Mouse (Mus musculus) left cerebral cortex, postnatal 36 days (tissue): ENCODE results near the gene Ift81. TPM values are rescaled to one million over a fixed set of nuclear protein-coding genes. Genes with fewer than 3 reads are reported as not detected.

Source experiments
- DNase-seq, 2 experiments: peaks; one replicate each; pipeline ENCODE4 v3.0.0; 2021 to 2022; ENCODE audit warnings: low spot score in 2 of 2, mixed read lengths in 1 of 2
- intact Hi-C: fragments of 180-260 bp; cut with DNase I; formaldehyde crosslinking; loops from one replicate; pipeline ENCODE4 v1.15.1; 2025
- total RNA-seq, 2 experiments: library from RNA; stranded (reverse); gene quantifications; 2 replicates each; pipeline ENCODE4 v1.2.3; 2021

The Ift81 gene
- total RNA-seq, 2 experiments from 2014 or later, result 37.1 to 46.0 TPM

DNA sequence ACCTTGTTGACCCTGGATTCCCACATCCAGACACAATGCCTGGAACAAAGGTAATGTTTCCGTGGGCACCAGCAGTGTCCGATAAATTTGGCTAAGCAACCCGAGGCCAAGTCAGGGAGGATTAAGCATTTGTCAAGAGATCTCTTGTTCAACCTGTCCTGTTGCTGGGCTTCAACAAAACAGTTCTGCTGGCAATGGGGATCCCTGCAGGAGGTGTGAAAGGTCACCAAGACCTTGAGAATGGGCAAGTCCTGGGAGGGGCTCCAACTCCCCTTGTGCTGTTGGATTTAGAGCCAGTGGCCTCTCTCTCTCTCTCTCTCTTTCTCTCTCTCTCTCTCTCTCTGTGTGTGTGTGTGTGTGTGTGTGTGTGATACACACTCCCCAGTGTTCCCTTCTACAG, 90.1 kb downstream of the Ift81 start:
- no peak for DNase-seq
- intact Hi-C loops, result no loop called here

DNA sequence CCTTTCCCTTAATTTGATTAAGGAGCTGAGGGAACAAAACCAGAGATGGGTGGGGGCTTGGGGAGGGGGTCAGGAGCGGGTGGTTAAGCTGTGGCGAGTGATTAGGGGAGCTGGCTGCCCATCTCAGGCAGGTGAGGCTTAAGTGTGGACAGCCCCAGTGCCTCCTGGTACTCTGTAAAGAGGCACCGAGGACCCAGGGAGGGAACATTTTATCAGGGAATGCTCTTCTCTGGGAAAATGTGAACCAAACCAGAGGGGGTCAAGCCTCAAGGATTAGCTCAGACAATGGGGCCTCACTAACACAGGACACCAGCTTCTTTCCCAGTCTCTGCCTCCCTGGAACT, 93.2 kb downstream of the Ift81 start:
- intact Hi-C loops, result no loop called here
- DNase-seq, result no peak

DNA sequence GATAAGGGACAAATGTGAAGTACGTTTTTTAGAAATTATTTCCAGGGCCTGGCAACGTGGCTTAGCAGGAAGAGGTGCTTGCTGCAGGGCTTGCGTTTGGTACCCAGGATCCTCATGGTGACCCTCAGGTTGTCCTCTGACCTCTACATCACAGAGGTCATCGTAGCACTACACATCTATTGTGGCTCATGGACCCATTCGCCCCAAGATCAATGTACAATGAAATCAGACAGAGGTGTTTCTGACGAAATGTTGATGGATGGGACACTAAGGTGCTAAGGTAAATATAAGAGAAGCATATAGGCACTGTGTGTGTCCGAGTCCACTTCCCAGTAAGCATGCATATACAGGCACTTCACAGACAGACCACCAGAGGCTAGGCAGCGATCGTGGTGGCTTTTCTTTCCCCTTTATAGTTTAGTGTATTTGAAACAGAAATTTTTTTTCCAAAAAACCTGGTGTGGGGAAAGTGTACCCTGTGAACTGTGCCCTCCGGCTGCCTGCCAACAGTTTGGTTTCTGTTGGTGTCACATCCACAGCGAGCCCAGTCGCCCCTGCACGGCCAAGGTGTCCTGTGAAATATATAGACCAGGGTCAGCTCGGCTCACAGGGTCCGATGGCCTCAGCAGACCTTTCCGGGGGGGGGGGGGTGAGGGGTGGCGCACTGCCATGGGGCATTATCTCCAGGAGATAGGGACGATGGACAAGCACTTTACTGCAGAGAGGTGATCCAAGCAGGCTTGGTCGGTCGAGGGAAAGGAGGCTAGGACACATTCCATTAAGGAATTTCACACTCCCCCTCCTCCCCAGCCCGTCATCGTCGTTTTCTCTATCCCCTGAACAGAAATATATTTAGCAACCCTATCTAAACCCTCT, 93.8 kb downstream of the Ift81 start:
- no peak for DNase-seq
- intact Hi-C loops, result no loop called here

DNA sequence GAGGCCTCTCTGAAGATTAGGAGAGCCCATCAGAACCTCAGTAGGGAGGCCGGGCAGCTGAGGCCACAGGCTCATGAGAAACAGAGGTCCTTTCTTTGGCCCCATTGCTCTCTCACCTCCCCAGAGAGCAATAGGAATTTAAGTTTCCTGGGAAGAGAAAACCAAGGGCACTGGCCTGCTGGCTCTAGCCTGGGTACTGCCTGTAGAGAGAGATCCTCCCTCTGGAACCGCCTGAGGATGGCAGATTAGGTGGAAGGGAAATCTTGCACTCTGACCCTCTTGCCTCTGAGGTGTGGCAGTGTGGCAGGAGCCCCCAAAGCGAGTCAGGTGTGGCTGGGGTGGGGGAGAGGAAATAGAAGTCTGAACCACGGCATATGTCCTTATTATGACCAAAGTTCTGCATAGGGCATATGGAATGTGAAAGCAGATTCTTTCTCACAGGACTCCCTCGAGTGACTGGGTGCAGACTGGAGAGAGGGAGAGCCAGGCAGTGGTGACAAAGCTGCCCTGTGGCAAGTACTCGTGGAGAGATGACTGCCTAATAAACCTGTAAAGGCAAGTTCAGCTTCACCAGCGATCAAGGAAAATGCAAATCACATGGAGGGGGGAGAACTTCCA, 95.2 kb downstream of the Ift81 start:
- intact Hi-C loops, result no loop called here
- DNase-seq, result no peak

DNA sequence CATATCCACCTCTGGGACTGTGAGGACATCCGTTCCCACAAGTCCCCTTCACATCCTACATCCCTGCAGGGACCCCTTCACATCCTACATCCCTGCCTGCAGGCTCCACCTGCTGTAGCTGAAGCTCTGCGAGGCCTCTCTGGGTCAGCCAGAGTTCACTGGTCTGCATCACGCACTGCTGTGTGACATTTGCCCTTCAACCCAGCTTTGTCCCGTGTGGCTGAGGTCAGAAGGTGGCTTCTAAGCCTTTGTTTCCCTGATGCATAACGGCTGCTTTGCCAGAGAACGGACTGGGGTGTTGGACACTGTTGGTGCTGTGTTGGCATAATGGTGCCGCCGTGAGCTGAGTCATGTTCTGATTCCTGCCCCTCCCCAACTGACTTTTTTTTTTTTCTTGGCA, 96.1 kb downstream of the Ift81 start:
- DNase-seq, result no peak
- intact Hi-C loops, result no loop called here

DNA sequence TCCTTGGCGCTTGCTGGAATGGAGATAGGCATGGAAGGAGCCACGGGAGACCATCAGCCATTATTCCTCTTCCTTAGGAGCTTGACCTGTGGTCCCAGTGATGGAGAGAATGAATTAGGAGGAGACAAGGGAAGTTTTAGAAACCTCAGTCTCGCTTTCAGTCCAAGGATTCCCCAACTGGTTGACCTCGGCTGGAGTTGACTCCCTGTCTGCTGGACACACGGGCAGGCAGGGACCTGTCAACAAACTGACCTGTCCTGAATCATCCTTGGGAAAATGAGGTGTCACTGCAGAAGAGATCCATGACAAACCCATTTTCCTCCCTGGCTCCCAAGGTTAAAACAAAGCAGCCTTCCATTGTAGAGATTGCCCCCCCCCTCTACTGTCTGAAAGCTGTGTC, 97.4 kb downstream of the Ift81 start:
- no peak for DNase-seq
- intact Hi-C loops, result no loop called here

DNA sequence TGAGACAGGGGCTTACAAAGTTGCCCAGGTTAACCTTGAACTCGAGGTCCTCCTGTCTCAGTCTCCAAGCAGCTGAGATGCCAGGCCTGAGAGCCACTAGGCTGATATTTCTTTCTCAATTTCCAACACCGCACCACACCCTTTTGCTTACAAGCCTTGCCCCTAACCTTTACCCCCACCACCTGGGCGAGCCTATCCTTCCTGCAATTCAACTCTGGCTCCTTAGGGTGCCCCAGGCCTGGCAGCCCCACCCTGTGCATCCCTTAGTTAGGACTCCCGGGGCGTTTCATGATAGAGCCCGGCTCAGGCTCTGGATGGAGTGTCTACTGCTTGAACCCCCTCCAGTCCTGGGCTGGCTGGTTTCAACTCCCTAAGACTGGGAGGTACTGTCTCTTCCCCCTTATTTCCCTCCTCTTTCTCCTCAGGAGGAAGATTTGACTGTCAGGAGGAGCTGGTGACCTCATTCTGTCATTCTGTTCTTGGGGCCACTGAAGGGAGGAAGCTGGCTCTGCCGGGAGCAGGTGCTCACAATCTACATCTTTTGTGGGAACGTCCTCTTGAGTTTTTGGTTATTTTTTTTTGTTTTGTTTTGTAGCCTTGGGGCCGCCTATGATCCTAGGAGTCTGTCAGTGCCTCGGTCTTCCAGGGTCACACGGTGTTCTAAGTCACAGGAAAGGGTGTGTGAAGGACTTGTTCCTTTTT, 98.1 kb downstream of the Ift81 start:
- DNase-seq, result no peak
- intact Hi-C loops, result no loop called here

DNA sequence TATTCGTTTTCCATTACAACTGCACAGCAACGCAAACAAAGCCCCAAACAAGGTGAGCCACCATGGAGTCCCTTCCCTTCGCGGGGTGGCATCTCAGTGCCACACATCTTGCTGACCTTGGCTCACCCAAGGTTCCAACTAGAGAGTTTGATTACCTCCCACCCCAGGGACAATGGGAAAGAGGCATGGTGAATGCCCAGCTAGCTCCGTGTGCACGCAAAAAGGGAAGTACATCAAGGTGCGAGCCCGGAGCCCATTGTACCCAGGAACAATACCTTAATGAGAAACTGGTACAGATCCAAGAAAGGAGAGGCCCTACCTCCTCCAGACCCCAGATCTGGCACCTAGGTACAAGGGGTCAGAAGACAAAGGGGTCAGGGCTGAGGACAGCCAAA, 100.2 kb downstream of the Ift81 start:
- no peak for DNase-seq
- intact Hi-C loops, result no loop called here

DNA sequence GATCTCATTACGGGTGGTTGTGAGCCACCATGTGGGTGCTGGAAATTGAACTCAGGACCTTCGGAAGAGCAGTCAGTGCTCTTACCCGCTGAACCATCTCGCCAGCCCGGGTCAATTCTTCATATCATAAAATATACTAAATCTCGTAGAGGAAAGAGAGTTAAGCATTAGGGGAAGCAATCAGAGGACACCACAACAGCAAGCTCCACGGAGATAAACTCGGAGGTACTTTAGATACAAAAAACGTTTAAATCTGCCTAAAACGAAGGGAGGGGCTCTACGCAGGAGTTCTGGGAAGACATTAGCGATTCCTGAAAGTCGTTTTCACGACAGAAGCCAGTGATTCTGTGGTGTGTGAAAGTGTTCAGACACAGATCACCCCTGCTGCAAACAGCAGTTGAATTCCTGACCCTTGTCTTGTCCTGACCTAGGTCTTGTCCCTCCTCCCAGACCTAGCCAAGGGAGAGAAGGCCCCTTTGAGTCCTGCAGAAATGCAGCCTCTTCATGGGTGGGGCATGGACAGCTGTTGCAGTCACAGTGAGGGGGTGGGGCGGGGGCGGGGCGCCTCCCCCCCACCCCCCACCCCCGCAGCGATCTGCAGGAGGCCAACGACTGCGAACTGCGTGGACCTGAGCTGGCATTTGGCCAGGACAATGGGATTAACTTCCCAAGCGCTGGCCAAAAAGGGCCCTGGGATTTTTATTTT, 100.7 kb downstream of the Ift81 start:
- no peak for DNase-seq
- intact Hi-C loops, result no loop called here

DNA sequence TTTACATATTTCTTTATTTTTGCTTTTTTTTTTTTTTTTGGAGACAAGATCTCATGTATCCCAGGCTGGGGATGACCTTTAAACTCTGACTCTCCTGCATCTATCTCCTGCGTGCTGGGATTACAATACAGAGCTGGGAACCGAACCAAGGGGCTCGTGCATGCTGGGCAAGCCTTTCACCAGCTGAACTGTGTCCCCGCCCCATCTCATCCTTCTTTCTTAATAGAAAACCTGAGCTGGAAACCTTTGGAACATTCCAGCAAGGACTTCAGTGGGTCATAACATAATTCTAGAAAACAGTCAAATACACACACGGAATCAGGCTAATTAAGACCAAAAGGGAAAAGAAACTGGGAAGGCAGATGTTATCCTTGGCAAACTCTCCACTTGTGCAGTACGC, 102.3 kb downstream of the Ift81 start:
- no peak for DNase-seq
- intact Hi-C loops, result no loop called here

DNA sequence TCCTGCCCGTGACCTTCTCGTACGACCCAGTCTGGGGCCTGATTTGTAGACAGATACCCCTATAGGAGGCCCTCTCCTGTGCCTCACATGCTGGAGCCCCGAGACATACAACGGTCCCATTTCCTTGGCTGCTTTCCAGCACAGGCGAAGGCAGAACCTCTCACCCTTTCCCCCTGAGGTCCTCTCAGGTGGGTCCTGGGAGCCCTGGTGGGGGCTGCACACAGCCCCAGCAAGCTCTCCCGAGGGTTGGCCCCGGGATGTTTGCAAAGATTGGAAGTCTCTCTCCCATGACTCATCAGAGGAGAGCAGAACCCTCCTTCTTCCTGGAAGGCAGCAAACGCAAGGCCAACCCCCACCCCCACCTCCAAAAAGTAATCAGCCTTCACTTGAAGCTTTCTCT, 102.9 kb downstream of the Ift81 start:
- no peak for DNase-seq
- intact Hi-C loops, result no loop called here

DNA sequence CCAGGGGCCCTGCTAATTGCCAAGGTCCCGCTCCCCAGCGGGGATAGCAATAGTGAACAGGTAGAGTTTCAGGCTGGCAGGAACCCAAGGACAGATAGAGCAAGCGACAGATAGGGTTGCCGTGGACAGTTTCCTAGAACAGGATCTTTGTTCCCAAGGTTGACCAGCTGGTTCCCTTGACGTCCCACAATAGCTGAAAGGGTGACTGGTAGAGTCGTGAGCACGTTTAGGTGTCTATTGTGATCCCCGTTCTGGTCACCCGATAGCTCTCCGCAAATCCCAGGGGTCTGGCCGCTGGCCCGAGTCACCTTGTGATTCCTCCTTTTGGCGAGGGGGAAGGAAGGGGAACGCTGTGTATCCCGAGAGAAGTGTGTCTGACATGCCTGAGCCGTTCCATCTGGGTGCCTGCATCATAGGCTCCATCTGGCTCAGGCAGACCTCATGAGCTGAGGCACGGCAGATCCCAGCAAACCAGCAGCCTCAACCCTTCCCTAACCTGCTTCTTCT, 103.6 kb downstream of the Ift81 start:
- peak in 1 of 2 experiments; percentile 32 for DNase-seq
- intact Hi-C loops, result no loop called here

DNA sequence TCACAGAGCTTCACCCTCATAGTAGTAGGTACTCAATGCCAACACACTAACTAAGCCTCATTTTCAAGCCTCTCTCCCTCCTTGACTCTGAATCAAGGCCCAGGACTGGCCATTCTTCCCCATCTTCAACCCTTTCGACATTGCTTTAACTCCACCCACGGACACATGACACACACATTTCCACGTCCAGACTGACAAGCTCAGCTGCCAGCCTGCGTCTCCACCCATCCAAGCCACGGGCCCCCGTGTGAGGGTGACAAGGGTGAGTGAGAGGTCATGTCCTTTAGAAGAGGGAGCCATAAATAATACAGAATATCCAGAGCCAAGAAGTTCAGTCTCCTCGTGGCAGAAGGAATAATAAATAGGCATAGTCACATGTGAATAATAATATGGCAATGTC, 104.7 kb downstream of the Ift81 start:
- intact Hi-C loops, result no loop called here

DNA sequence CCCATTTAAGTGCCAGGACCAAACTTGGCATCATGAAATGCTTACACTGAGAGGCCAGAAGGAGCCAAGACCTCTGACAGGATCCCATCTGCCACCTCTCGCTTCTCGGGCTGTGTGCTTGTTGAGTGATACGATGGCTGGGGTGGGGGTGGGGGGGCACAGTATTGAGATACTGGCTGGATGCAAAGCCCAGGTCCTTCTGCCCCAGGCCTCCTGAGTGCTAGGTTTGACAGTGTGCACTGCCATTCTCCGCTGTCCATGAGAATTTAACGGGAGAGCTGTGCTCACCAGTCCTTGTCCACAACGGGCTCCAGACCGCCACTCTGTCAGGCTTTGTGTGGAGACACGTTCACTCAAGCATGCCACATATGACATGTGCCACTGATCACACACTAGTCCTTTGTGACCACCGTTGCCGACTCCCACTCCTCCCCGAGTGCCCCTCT, 105.4 kb downstream of the Ift81 start:
- intact Hi-C loops, result no loop called here
- DNase-seq, result no peak

More for the DNA sequence above, 104.7 kb downstream of the Ift81 start:
- DNase-seq, result no peak

DNA sequence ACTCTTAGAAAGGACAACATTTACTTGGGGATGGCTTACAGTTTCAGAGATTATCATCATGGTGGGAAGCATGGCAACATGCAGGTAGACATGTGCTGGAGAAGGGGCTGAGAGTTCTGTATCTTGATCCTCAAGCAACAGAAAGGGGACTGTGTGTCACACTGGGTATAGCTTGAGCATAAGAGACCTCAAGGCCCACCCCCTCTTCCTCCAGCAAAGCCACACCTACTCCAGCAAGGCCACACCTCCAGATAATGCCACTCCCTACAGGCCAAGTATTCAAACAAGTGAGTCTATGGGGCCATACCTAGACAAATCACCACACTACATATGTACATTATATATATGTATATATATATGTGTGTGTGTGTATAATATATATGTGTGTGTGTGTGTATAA, 106.9 kb downstream of the Ift81 start:
- intact Hi-C loops, result no loop called here
- DNase-seq, result no peak

DNA sequence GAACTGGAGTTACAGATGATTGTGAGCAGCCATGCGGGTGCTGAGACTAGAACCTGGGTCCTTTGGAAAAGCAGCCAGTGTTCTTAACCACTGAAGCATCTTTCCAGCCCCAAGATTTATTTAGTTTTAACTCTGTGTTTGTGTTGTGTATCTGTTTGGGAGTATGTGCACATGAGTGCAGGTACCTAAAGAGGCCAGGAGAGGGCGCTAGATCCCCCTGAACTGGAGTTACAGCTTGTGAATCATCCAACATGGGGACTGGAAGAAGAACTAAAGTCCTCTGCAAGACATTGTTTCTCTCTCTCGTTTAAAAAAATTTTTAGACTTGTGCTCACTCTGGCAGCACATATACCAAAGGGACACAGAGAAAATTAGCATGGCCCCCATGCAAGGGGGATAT, 107.9 kb downstream of the Ift81 start:
- no peak for DNase-seq
- intact Hi-C loops, result no loop called here

DNA sequence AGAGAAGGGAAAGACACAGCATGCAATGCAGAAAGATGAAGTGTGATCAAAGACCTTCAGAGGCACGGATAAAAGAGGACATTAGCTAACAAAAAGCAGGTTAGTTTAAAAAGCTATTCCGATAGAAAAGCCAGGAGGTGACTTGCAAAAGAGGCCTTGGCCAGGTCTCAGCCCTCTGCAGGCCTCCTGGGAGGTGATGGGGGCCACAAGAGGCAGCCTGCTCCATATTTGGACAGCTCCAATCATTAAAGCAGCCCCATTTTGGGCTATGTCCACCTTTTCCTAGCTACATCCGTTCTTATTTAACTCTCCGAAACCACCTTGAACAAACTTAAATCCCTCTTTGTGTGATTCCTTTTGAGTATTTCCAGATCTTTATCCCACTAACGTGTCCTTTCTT, 108.8 kb downstream of the Ift81 start:
- intact Hi-C loops, result no loop called here
- no peak for DNase-seq

DNA sequence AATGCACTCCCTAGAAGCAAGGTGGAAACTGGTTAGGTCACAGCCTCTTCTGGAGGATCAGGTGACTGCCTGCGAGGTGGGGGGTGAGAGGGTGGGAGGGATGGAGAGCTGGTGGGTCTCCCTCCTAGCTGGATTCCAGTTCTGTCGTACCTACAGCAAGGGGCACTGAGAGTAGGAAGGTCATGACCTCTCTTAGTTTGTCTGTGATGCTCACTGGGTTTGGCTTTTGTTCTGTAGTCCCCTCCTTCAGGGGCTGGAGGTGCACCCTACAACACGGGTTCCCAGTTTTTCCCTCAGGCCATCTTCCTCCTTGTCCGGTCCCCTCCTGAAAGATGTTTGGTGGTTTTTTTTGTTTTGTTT, 110.6 kb downstream of the Ift81 start:
- intact Hi-C loops, result loop anchor here (5.0 kb wide), 4 partner anchors 44 to 274 kb away; partner anchors contain the start of genes Camkk2 and Ift81
- no peak for DNase-seq

DNA sequence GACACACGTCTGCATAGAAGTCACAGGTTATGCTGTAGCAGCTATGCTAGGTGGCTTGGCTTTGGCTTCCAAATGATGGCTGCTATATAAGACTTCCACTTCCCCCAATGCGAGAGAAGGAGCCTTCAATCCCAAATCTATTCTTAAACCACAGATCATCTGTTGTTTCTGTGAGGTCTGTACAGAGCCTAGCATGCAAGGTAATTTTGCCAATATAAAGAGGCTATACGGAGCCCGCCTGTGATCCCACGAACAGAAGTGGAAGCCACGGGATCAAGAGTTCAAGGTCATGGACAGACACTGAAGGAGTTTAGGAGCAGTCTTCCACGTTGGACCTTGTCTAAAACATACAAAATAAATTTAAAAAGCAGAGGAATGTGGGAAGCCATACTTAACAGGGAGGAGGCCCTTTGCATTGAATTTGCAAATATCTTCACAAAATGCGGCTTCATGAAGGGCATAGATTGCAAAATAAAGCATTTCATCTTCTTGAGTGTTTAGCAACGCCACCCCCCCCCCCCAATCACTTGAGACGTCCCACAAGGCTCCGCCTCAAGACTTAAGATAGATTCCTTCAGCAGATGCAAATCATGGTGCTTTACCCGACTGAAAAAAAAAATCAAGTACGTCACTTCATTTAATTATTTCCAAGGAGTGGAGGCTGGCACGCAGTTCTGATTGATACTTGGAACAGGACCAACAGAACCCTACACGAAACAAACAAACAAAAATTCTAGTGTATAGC, 111.1 kb downstream of the Ift81 start:
- intact Hi-C loops, result loop anchor here (5.0 kb wide), 4 partner anchors 44 to 274 kb away; partner anchors contain the start of genes Camkk2 and Ift81
- DNase-seq, result no peak
